9 mouse cellular contexts compared by ENCODE assay signal in genomic region chr13:8847702-8848101, GRCm38 (mm10). TPM values are rescaled to one million over a fixed set of nuclear protein-coding genes. Genes with fewer than 3 reads are reported as not detected.
DNase-seq lines count a peak whose midpoint lies in the region; ATAC-seq and TF ChIP-seq lines count a peak whose summit lies in the region.
"Had no signal": no experiment of that assay in that cellular context is flagged by ENCODE, and none has a peak within 500 bp of the region (broad histone marks: within the 10 kb centered on the region; RNA-seq: fewer than 3 reads in every experiment).

No protein-coding gene starts in this region.

- peaks cover 54% of the 10 kb centered on the region for H3K36me3 ChIP-seq in heart, embryonic 10.5 days
- peaks cover 22% of the 10 kb centered on the region for H3K36me3 ChIP-seq in spleen, adult 2 months (ENCODE audit: control insufficient read depth, insufficient read depth, low read length)

- H3K9me3 ChIP-seq in heart, embryonic 10.5 days, result no peaks in the 10 kb centered on the region

- no peak for TF ChIP-seq POLR2A in spleen, adult 2 months (IDR thresholded peaks at IDR 0.05; ENCODE audit: low read depth, low read length)

- H3K4me3 ChIP-seq in heart, embryonic 10.5 days, result no peak overlapping the region
- no peak overlapping the region for H3K4me3 ChIP-seq in spleen, adult 2 months (ENCODE audit: extremely low read depth, insufficient read depth, insufficient read length)

- no peaks in the 10 kb centered on the region for H3K27me3 ChIP-seq in heart, embryonic 10.5 days (ENCODE audit: insufficient read depth, poor library complexity, severe bottlenecking)
- H3K27me3 ChIP-seq in spleen, adult 2 months (ENCODE audit: control insufficient read depth, insufficient read depth, low read length), result no peaks in the 10 kb centered on the region

- DNase-seq in heart, adult 11 months, result peak; percentile 91
- no peak for DNase-seq in heart, embryonic 10.5 days (ENCODE audit: low spot score)
- DNase-seq in spleen, adult 2 months (ENCODE audit: low read depth in 1 of 2, low spot score in 2 of 2), result no peak
- DNase-seq in spleen, postnatal 10 days (ENCODE audit: low spot score in 2 of 2), result no peak
- peak; percentile 37 for DNase-seq in thymus, postnatal 14 days
- DNase-seq in urinary bladder, adult 18-20 months (ENCODE audit: low spot score in 2 of 2), result no peak
- DNase-seq in layer of hippocampus, postnatal 10 days (ENCODE audit: low spot score in 2 of 2), result no peak

- peak; percentile 26; the same call in 1 of the 2 replicates for TF ChIP-seq CTCF in spleen, adult 2 months (IDR thresholded peaks at IDR 0.05; ENCODE audit: extremely low read depth, insufficient read depth, insufficient read length, insufficient replicate concordance)

- peak; percentile 83 for ATAC-seq in granulocyte monocyte progenitor cell, adult 5-6 weeks (replicated peaks; ENCODE audit: poor library complexity, severe bottlenecking)

- WGBS in heart, embryonic 10.5 days, result 49% methylated on average over 2 of the region's 2 CpGs
- 45% methylated on average over 2 of the region's 2 CpGs for WGBS in spleen, adult 2 months

- no peaks in the 10 kb centered on the region for H3K4me1 ChIP-seq in heart, embryonic 10.5 days
- no peaks in the 10 kb centered on the region for H3K4me1 ChIP-seq in spleen, adult 2 months (ENCODE audit: control insufficient read depth, insufficient read depth, insufficient read length)

- no peak overlapping the region for H3K27ac ChIP-seq in heart, embryonic 10.5 days
- no peak overlapping the region for H3K27ac ChIP-seq in spleen, adult 2 months (ENCODE audit: insufficient read depth, low read length)
- H3K27ac ChIP-seq: macrophage had no signal

RNA-seq across cellular contexts. Expression of gene Wdr37, which starts 24.0 kb away (rescaled TPM):
- 20.2 and 21.4 TPM in 2 replicates for polyA plus RNA-seq in heart, embryonic 10.5 days (2016; fragmentation: Nextera tagmentation; extraction: Ambion mirVana)
- polyA plus RNA-seq in spleen, adult 2 months (2012; rRNA removed), result 11.3 and 18.5 TPM in 2 replicates
- 23.9 and 28.5 TPM in 2 replicates for total RNA-seq in granulocyte monocyte progenitor cell, adult 5-6 weeks (2014; fragmentation: Nextera tagmentation)
- total RNA-seq in granulocyte monocyte progenitor cell, adult 5-6 weeks (2017), result 18.9 and 20.7 TPM in 2 replicates
- total RNA-seq in layer of hippocampus, postnatal 10 days (2021), result 10 to 100 TPM; 85.6 to 86.1 TPM

RNA-seq across cellular contexts. Expression of gene Idi1, which starts 37.6 kb away (rescaled TPM):
- 76.6 and 85.3 TPM in 2 replicates for polyA plus RNA-seq in heart, embryonic 10.5 days (2016; fragmentation: Nextera tagmentation; extraction: Ambion mirVana)
- polyA plus RNA-seq in spleen, adult 2 months (2012; rRNA removed), result 3.5 and 4.3 TPM in 2 replicates
- 25.0 and 26.1 TPM in 2 replicates for total RNA-seq in granulocyte monocyte progenitor cell, adult 5-6 weeks (2014; fragmentation: Nextera tagmentation)
- 19.6 and 31.5 TPM in 2 replicates for total RNA-seq in granulocyte monocyte progenitor cell, adult 5-6 weeks (2017)
- total RNA-seq in layer of hippocampus, postnatal 10 days (2021), result 10 to 100 TPM; 60.3 to 64.6 TPM

Comparison
In these comparisons a context has a peak if more than half of its experiments do, and no peak if none do; other contexts are left out.
1. DNase-seq: peak in heart, adult 11 months (single experiment) and thymus, postnatal 14 days (single experiment); none in heart, embryonic 10.5 days (single experiment), spleen, adult 2 months (0 of 2), spleen, postnatal 10 days (0 of 2), urinary bladder, adult 18-20 months (0 of 2) and layer of hippocampus, postnatal 10 days (0 of 2).